In genomic region chrX:96178437-96178836, GRCm38 (mm10) we compare ENCODE assay signal across 8 mouse cellular contexts.
DNase-seq lines count a peak whose midpoint lies in the region; ATAC-seq and TF ChIP-seq lines count a peak whose summit lies in the region.

No protein-coding gene starts in this region.

- peak; percentile 12 for DNase-seq in midbrain, embryonic 10.5 days (ENCODE audit: low spot score)
- no peak for DNase-seq in G1E (ENCODE audit: low spot score)
- peak; percentile 12 to 55 for DNase-seq in adrenal gland, postnatal 36 days
- peak; percentile 31 for DNase-seq in embryonic facial prominence, embryonic 10.5 days (ENCODE audit: low spot score)
- peak; percentile 24 to 64 for DNase-seq in kidney, postnatal 36 days
- DNase-seq in urinary bladder, postnatal 4 days (ENCODE audit: low spot score in 2 of 2), result no peak

- no peaks in the 10 kb centered on the region for H3K27me3 ChIP-seq in midbrain, embryonic 10.5 days (ENCODE audit: low read depth, poor library complexity, severe bottlenecking)
- H3K27me3 ChIP-seq in midbrain, embryonic 13.5 days, result no peaks in the 10 kb centered on the region
- no peaks in the 10 kb centered on the region for H3K27me3 ChIP-seq in G1E (ENCODE audit: insufficient read depth, low read length)
- 0 out of 2 replicates have a peak, but pooled peaks cover 3% of the 10 kb centered on the region for H3K27me3 ChIP-seq in embryonic facial prominence, embryonic 10.5 days (replicated peaks; ENCODE audit: low read depth, poor library complexity, severe bottlenecking)

- 0 out of 2 replicates have a peak, but pooled peaks have one; percentile 11 for TF ChIP-seq CTCF in G1E (IDR thresholded peaks at IDR 0.05; ENCODE audit: low read depth, low read length)

- no peak overlapping the region for H3K4me3 ChIP-seq in midbrain, embryonic 10.5 days
- H3K4me3 ChIP-seq in midbrain, embryonic 13.5 days (replicated peaks), result no peak overlapping the region
- no peak overlapping the region for H3K4me3 ChIP-seq in G1E (ENCODE audit: low read depth, low read length)
- H3K4me3 ChIP-seq in embryonic facial prominence, embryonic 10.5 days, result no peak overlapping the region

- H3K27ac ChIP-seq in midbrain, embryonic 10.5 days (replicated peaks), result no peak overlapping the region
- H3K27ac ChIP-seq in midbrain, embryonic 13.5 days, result no peak overlapping the region
- no peak overlapping the region for H3K27ac ChIP-seq in embryonic facial prominence, embryonic 10.5 days (replicated peaks)

- no peaks in the 10 kb centered on the region for H3K9me3 ChIP-seq in midbrain, embryonic 10.5 days (replicated peaks)
- H3K9me3 ChIP-seq in midbrain, embryonic 13.5 days, result no peaks in the 10 kb centered on the region
- no peaks in the 10 kb centered on the region for H3K9me3 ChIP-seq in G1E (replicated peaks)
- no peaks in the 10 kb centered on the region for H3K9me3 ChIP-seq in embryonic facial prominence, embryonic 10.5 days

- no peak overlapping the region for H3K4me2 ChIP-seq in midbrain, embryonic 13.5 days (replicated peaks)

- H3K9ac ChIP-seq in midbrain, embryonic 13.5 days (replicated peaks), result no peak overlapping the region

- no peaks in the 10 kb centered on the region for H3K36me3 ChIP-seq in midbrain, embryonic 10.5 days
- H3K36me3 ChIP-seq in midbrain, embryonic 13.5 days, result no peaks in the 10 kb centered on the region
- H3K36me3 ChIP-seq in G1E (replicated peaks), result no peaks in the 10 kb centered on the region
- no peaks in the 10 kb centered on the region for H3K36me3 ChIP-seq in embryonic facial prominence, embryonic 10.5 days (replicated peaks)

- WGBS in midbrain, embryonic 10.5 days, result 21% methylated on average over 1 of the region's 1 CpGs
- WGBS in midbrain, embryonic 13.5 days, result 15% methylated on average over 1 of the region's 1 CpGs
- WGBS in embryonic facial prominence, embryonic 10.5 days, result 7% methylated on average over 1 of the region's 1 CpGs

- H3K4me1 ChIP-seq in midbrain, embryonic 10.5 days, result no peaks in the 10 kb centered on the region
- H3K4me1 ChIP-seq in midbrain, embryonic 13.5 days (replicated peaks), result no peaks in the 10 kb centered on the region
- H3K4me1 ChIP-seq in G1E (ENCODE audit: insufficient read depth, low read depth, low read length), result no peaks in the 10 kb centered on the region
- no peaks in the 10 kb centered on the region for H3K4me1 ChIP-seq in embryonic facial prominence, embryonic 10.5 days

- ATAC-seq in midbrain, embryonic 13.5 days, result no peak
- ATAC-seq in G1E (ENCODE audit: extremely low read depth, insufficient number of reproducible peaks, low FRiP score, poor library complexity, severe bottlenecking), result peak; percentile 57
- ATAC-seq in megakaryocyte-erythroid progenitor cell, adult 5-6 weeks (replicated peaks; ENCODE audit: low FRiP score, low TSS enrichment, poor library complexity, severe bottlenecking), result peak; percentile 80

Comparison
In these comparisons a context has a peak if more than half of its experiments do, and no peak if none do; other contexts are left out.
1. DNase-seq: peak in midbrain, embryonic 10.5 days (single experiment), adrenal gland, postnatal 36 days (2 of 2), embryonic facial prominence, embryonic 10.5 days (single experiment) and kidney, postnatal 36 days (2 of 2); none in G1E (single experiment) and urinary bladder, postnatal 4 days (0 of 2).